In genomic region chr13:79158757-79159156, GRCm38 (mm10) we compare ENCODE assay signal across 25 mouse cellular contexts.
"Had no signal": no experiment of that assay in that cellular context is flagged by ENCODE, and none has a peak within 500 bp of the region (broad histone marks: within the 10 kb centered on the region; RNA-seq: fewer than 3 reads in every experiment).

No protein-coding gene starts in this region.

- H3K27me3 ChIP-seq: heart, embryonic 13.5 days; heart, embryonic 15.5 days; hindbrain, embryonic 13.5 days; hindbrain, embryonic 15.5 days; kidney, embryonic 15.5 days; limb, embryonic 13.5 days; limb, embryonic 15.5 days; liver, embryonic 12.5 days had no signal

- H3K4me3 ChIP-seq: heart, adult 2 months; heart, embryonic 13.5 days; heart, embryonic 15.5 days; hindbrain, embryonic 13.5 days; hindbrain, embryonic 15.5 days; kidney, embryonic 15.5 days; limb, embryonic 13.5 days; limb, embryonic 15.5 days; liver, embryonic 12.5 days had no signal

- H3K9ac ChIP-seq: heart, embryonic 13.5 days; heart, embryonic 15.5 days; hindbrain, embryonic 13.5 days; hindbrain, embryonic 15.5 days; kidney, embryonic 15.5 days; limb, embryonic 13.5 days; limb, embryonic 15.5 days; liver, embryonic 12.5 days; liver, embryonic 14.5 days had no signal

- H3K27ac ChIP-seq: heart, adult 2 months; heart, embryonic 13.5 days; heart, embryonic 15.5 days; hindbrain, embryonic 13.5 days; hindbrain, embryonic 15.5 days; hindbrain, postnatal 0 days; kidney, embryonic 15.5 days; kidney, postnatal 0 days; limb, embryonic 13.5 days; limb, embryonic 15.5 days; liver, embryonic 12.5 days; liver, embryonic 14.5 days had no signal

- H3K4me1 ChIP-seq: heart, embryonic 13.5 days; heart, embryonic 15.5 days; hindbrain, embryonic 13.5 days; hindbrain, embryonic 15.5 days; kidney, embryonic 15.5 days; limb, embryonic 13.5 days; limb, embryonic 15.5 days; liver, embryonic 12.5 days had no signal

- H3K9me3 ChIP-seq: heart, embryonic 13.5 days; heart, embryonic 15.5 days; hindbrain, embryonic 13.5 days; hindbrain, embryonic 15.5 days; kidney, embryonic 15.5 days; limb, embryonic 13.5 days; limb, embryonic 15.5 days; liver, embryonic 12.5 days had no signal

- ATAC-seq: hindbrain, postnatal 0 days; intestine, embryonic 16.5 days; liver, embryonic 12.5 days had no signal

- DNase-seq: gastrocnemius, postnatal 14 days; gastrocnemius, postnatal 36 days; heart, adult 2 months; heart, postnatal 14 days; heart, postnatal 36 days; kidney, adult 11 months; kidney, adult 2 months; kidney, adult 9 months; kidney, postnatal 14 days; kidney, postnatal 36 days; layer of hippocampus, adult 9-11 months; layer of hippocampus, postnatal 36 days; left cerebral cortex, postnatal 4 days had no signal

- H3K36me3 ChIP-seq: heart, embryonic 13.5 days; heart, embryonic 15.5 days; hindbrain, embryonic 13.5 days; hindbrain, embryonic 15.5 days; kidney, embryonic 15.5 days; limb, embryonic 13.5 days; limb, embryonic 15.5 days; liver, embryonic 12.5 days had no signal
